Mouse (Mus musculus) forelimb bud, embryonic 11.5 days (tissue): ENCODE measurements at regions not wholly inside any gene's neighbourhood (a gene's known extent, or its start where the extent isn't known, plus 50 kb on each side); places are given as distances from the start of the nearest gene placed in this dataset.

Experiments
- DNase-seq: peaks from one replicate; pipeline ENCODE4 v3.0.0-alpha.2; 2012; ENCODE audit warnings: low read depth, low spot score

GRCm38 (mm10) chr8:113581098-113581497 lies 54.3 kb upstream of the Mon1b start:
- DNase-seq = no peak

- DNase-seq = peak; percentile 11
Measured at GRCm38 (mm10) chr8:113581704-113582103, 53.7 kb upstream of the Mon1b start.

- peak; percentile 74 for DNase-seq
Measured at GRCm38 (mm10) chr8:113582180-113582975, 53.0 kb upstream of the Mon1b start.

- DNase-seq = no peak
Measured at GRCm38 (mm10) chr8:113583801-113584200, 51.6 kb upstream of the Mon1b start.
